Mouse (Mus musculus): ENCODE data around the gene Bmp4. TPM values are rescaled to one million over a fixed set of nuclear protein-coding genes. Genes with fewer than 3 reads are reported as not detected.

The Bmp4 gene
- polyA plus RNA-seq, 1 experiment from 2014 or later = 16.7 TPM

- peak overlapping the region; percentile 70 for H3K4me3 ChIP-seq
- H3K9me3 ChIP-seq (replicated peaks) = no peaks in the 10 kb centered on the region
- peaks cover 4% of the 10 kb centered on the region; the same call in 1 of the 2 replicates for H3K36me3 ChIP-seq
- peak overlapping the region; percentile 54 for H3K9ac ChIP-seq
- 26% methylated on average over 14 of the region's 14 CpGs for WGBS
- ATAC-seq (replicated peaks; ENCODE audit: insufficient number of reproducible peaks, insufficient read depth, low FRiP score, low read depth) = no peak
- peak overlapping the region; percentile 29; the same call in 1 of the 2 replicates for H3K27ac ChIP-seq
- H3K4me1 ChIP-seq (replicated peaks) = peaks cover 49% of the 10 kb centered on the region
- peak overlapping the region; percentile 82 for H3K4me2 ChIP-seq
- H3K27me3 ChIP-seq = peaks cover 15% of the 10 kb centered on the region
Observed at GRCm38 (mm10) chr14:46384946-46385691, 5.3 kb downstream of the Bmp4 start.

- no peak overlapping the region for H3K4me2 ChIP-seq
- 48% methylated on average over 6 of the region's 6 CpGs for WGBS
- no peak overlapping the region for H3K9ac ChIP-seq
Observed at GRCm38 (mm10) chr14:46381457-46381856, 9.0 kb downstream of the Bmp4 start.

DNA sequence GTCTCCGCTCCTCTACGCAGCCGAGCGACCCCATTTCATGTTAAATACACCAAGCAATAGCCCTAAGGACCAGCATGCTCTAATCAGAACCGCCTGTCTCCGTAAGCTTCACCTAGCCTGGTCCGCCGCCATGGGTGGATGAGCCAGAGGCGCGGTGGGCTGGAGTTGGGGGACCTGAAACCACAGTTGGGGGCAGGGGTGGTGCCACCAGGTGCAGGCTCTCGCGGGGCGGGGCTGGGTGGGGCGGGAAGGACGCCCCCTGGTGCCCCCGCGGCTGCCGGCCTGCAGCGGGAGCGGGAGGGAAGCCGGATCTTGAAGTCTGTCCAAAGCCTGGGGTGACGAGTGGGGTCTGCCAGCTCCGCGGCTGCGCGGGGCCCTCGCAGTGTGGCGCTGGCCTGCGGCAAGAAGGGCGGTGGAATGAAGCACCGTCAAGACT is 10.2 kb downstream of the Bmp4 start:
- Histone ChIP-seq H3K4me2 (peak overlapping the region; percentile 73), H3K36me3 (peaks cover 4% of the 10 kb centered on the region; the same call in 1 of the 2 replicates), H3K27ac (no peak overlapping the region), H3K9me3 (replicated peaks) (no peaks in the 10 kb centered on the region), H3K27me3 (no peaks in the 10 kb centered on the region; the same call in 1 of the 2 replicates), H3K4me1 (replicated peaks) (peaks cover 21% of the 10 kb centered on the region), H3K4me3 (peak overlapping the region; percentile 40), H3K9ac (peak overlapping the region; percentile 42)
- ATAC-seq (replicated peaks; ENCODE audit: insufficient number of reproducible peaks, insufficient read depth, low FRiP score, low read depth) = 0 out of 2 replicates have a peak, but pooled peaks have one; percentile 43
- 17% methylated on average over 31 of the region's 31 CpGs for WGBS

More at GRCm38 (mm10) chr14:46381457-46381856, 9.0 kb downstream of the Bmp4 start:
- Histone ChIP-seq H3K4me1 (replicated peaks) (peaks cover 32% of the 10 kb centered on the region), H3K27ac (no peak overlapping the region), H3K4me3 (no peak overlapping the region), H3K36me3 (peaks cover 4% of the 10 kb centered on the region; the same call in 1 of the 2 replicates), H3K9me3 (replicated peaks) (no peaks in the 10 kb centered on the region), H3K27me3 (no peaks in the 10 kb centered on the region; the same call in 1 of the 2 replicates)
- ATAC-seq (replicated peaks; ENCODE audit: insufficient number of reproducible peaks, insufficient read depth, low FRiP score, low read depth) = no peak

GRCm38 (mm10) chr14:46379285-46379684 is 11.2 kb downstream of the Bmp4 start, which contains the start of gene Gm15217:
Gene Gm15217, plus strand, starts transcription at chr14:46379414.
- WGBS = 82% methylated on average over 12 of the region's 12 CpGs
- peak within 1 kb of the TSS; percentile 42 for H3K9ac ChIP-seq
- peaks cover 4% of the 10 kb centered on the region; the same call in 1 of the 2 replicates for H3K36me3 ChIP-seq
- no peak for ATAC-seq (replicated peaks; ENCODE audit: insufficient number of reproducible peaks, insufficient read depth, low FRiP score, low read depth)
- H3K4me3 ChIP-seq = peak within 1 kb of the TSS; percentile 40
- H3K27me3 ChIP-seq = no peaks in the 10 kb centered on the region; the same call in 1 of the 2 replicates
- no peaks in the 10 kb centered on the region for H3K9me3 ChIP-seq (replicated peaks)
- H3K4me2 ChIP-seq = peak within 1 kb of the TSS; percentile 73
- peaks cover 19% of the 10 kb centered on the region for H3K4me1 ChIP-seq (replicated peaks)
- H3K27ac ChIP-seq = no peak within 1 kb of the TSS

GRCm38 (mm10) chr14:46375796-46376195 is 14.7 kb downstream of the Bmp4 start:
- Histone ChIP-seq H3K27ac (no peak overlapping the region), H3K4me3 (no peak overlapping the region), H3K4me2 (no peak overlapping the region), H3K9me3 (replicated peaks) (no peaks in the 10 kb centered on the region), H3K9ac (no peak overlapping the region), H3K27me3 (no peaks in the 10 kb centered on the region), H3K4me1 (replicated peaks) (peaks cover 9% of the 10 kb centered on the region), H3K36me3 (no peaks in the 10 kb centered on the region)
- 59% methylated on average over 5 of the region's 5 CpGs for WGBS
- ATAC-seq (replicated peaks; ENCODE audit: insufficient number of reproducible peaks, insufficient read depth, low FRiP score, low read depth) = no peak

- Histone ChIP-seq H3K9me3 (replicated peaks) (no peaks in the 10 kb centered on the region), H3K27me3 (no peaks in the 10 kb centered on the region), H3K4me1 (replicated peaks) (no peaks in the 10 kb centered on the region), H3K9ac (no peak overlapping the region), H3K4me2 (no peak overlapping the region), H3K27ac (no peak overlapping the region), H3K36me3 (no peaks in the 10 kb centered on the region), H3K4me3 (no peak overlapping the region)
- WGBS = 38% methylated on average over 9 of the region's 9 CpGs
- no peak for ATAC-seq (replicated peaks; ENCODE audit: insufficient number of reproducible peaks, insufficient read depth, low FRiP score, low read depth)
Observed at GRCm38 (mm10) chr14:46372452-46372851, 18.0 kb downstream of the Bmp4 start.

GRCm38 (mm10) chr14:46363209-46363608 is 27.3 kb downstream of the Bmp4 start:
- Histone ChIP-seq H3K27me3 (no peaks in the 10 kb centered on the region), H3K4me3 (no peak overlapping the region), H3K4me2 (no peak overlapping the region), H3K9me3 (replicated peaks) (no peaks in the 10 kb centered on the region), H3K9ac (no peak overlapping the region), H3K27ac (no peak overlapping the region), H3K36me3 (no peaks in the 10 kb centered on the region), H3K4me1 (replicated peaks) (no peaks in the 10 kb centered on the region)
- 32% methylated on average over 10 of the region's 10 CpGs for WGBS
- ATAC-seq (replicated peaks; ENCODE audit: insufficient number of reproducible peaks, insufficient read depth, low FRiP score, low read depth) = no peak

GRCm38 (mm10) chr14:46357696-46358095 is 32.8 kb downstream of the Bmp4 start:
- Histone ChIP-seq H3K4me2 (no peak overlapping the region), H3K4me3 (no peak overlapping the region), H3K27ac (no peak overlapping the region), H3K9me3 (replicated peaks) (no peaks in the 10 kb centered on the region), H3K9ac (no peak overlapping the region), H3K27me3 (no peaks in the 10 kb centered on the region), H3K4me1 (replicated peaks) (no peaks in the 10 kb centered on the region), H3K36me3 (no peaks in the 10 kb centered on the region)
- no peak for ATAC-seq (replicated peaks; ENCODE audit: insufficient number of reproducible peaks, insufficient read depth, low FRiP score, low read depth)
- WGBS = 73% methylated on average over 8 of the region's 8 CpGs

GRCm38 (mm10) chr14:46357286-46357685 is 33.2 kb downstream of the Bmp4 start:
- Histone ChIP-seq H3K9me3 (replicated peaks) (no peaks in the 10 kb centered on the region), H3K9ac (no peak overlapping the region), H3K4me1 (replicated peaks) (no peaks in the 10 kb centered on the region), H3K36me3 (no peaks in the 10 kb centered on the region), H3K27me3 (no peaks in the 10 kb centered on the region), H3K4me2 (no peak overlapping the region), H3K27ac (no peak overlapping the region), H3K4me3 (no peak overlapping the region)
- WGBS = 69% methylated on average over 7 of the region's 7 CpGs
- ATAC-seq (replicated peaks; ENCODE audit: insufficient number of reproducible peaks, insufficient read depth, low FRiP score, low read depth) = no peak

DNA sequence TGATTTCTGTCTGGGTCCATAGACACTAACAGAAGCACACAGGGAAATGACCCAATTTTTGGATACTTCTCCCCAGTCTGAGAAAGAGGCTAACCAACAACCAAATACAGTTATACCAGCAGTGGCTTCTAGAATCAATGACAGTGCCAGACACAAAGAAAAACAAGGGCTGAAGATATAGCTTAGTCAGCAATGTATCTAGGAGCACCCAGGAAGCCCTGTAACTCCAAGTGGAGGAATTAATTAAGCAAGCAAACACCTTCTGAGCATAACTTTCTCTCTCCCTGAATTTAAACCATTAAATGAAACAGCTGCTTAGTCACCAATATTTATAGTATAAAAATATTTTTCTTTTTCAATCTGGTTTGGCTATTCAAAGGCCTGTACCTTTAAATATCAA is 45.7 kb downstream of the Bmp4 start:
- Histone ChIP-seq H3K4me3 (no peak overlapping the region), H3K9me3 (replicated peaks) (peaks cover 5% of the 10 kb centered on the region), H3K4me1 (replicated peaks) (no peaks in the 10 kb centered on the region), H3K27ac (no peak overlapping the region), H3K9ac (no peak overlapping the region), H3K27me3 (no peaks in the 10 kb centered on the region), H3K36me3 (no peaks in the 10 kb centered on the region), H3K4me2 (no peak overlapping the region)
- ATAC-seq (replicated peaks; ENCODE audit: insufficient number of reproducible peaks, insufficient read depth, low FRiP score, low read depth) = no peak

- 62% methylated on average over 11 of the region's 11 CpGs for WGBS
- Histone ChIP-seq H3K36me3 (no peaks in the 10 kb centered on the region), H3K9ac (no peak overlapping the region), H3K27me3 (no peaks in the 10 kb centered on the region), H3K27ac (no peak overlapping the region), H3K4me1 (replicated peaks) (no peaks in the 10 kb centered on the region), H3K9me3 (replicated peaks) (no peaks in the 10 kb centered on the region), H3K4me2 (no peak overlapping the region), H3K4me3 (no peak overlapping the region)
- no peak for ATAC-seq (replicated peaks; ENCODE audit: insufficient number of reproducible peaks, insufficient read depth, low FRiP score, low read depth)
Observed at GRCm38 (mm10) chr14:46338801-46339200, 51.7 kb downstream of the Bmp4 start.
